Mouse (Mus musculus): ENCODE results near the gene Smim8.

Gene Smim8

DNA sequence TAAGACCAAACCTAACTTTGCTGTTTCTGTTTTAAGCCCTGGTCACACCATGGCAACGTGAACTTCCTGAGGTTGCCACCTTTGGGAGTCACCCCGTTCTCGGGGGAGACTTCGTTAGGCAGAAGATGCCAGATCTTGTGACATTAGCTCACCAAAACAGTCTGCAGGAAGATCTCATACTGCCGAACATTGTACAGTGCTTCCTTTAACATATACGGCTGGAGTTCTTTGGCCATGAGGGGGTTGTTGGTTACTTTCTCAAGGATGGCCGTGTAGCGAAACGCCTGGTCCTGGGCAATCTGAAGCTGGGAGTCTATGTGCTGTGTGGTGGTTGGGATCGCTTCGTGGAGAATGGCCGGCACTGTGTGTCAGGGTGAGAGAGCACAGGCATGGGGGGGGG lies 58.8 kb downstream of the Smim8 start:
- no peak for DNase-seq

Data from lung, postnatal 4 days (tissue).